Mouse (Mus musculus): Measurements from ENCODE around the gene Cdc42bpg.

DNA sequence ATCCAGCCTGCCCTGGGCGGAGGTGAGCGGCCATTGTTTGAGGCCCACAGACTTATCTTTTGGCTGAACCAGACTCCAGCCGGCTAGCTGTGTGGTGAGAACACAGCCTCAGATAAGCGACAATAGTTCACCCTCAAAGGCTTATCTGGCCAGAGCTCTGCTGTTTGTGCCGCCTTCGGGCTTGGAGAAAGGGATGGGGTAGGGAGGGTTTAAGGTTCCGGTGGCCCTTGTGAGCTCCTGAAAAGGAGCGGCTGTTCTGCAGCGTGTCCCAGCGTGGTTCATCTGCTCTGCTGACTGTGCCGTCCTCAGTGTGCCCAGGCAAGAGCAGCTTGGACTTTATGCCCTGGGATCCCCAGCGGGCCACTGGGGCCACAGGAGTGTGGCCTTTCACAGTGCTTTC lies 21.8 kb upstream of the Cdc42bpg start:
- TF ChIP-seq CTCF (conservative IDR thresholded peaks at IDR 0.05; ENCODE audit: low read length) = no peak
- TF ChIP-seq NANOG (IDR thresholded peaks at IDR 0.05; ENCODE audit: borderline replicate concordance, low read length) = no peak

Measured in E14TG2a.4 (cell line).